Mouse (Mus musculus): ENCODE data around the gene Ephx4. TPM values are rescaled to one million over a fixed set of nuclear protein-coding genes. Genes with fewer than 3 reads are reported as not detected.

Ephx4 gene
- total RNA-seq, 2 experiments from 2014 or later, result 56.5 to 61.7 TPM

GRCm38 (mm10) chr5:107434001-107434400 lies 31.5 kb downstream of the Ephx4 start:
- no peak for DNase-seq

GRCm38 (mm10) chr5:107436185-107436584 lies 33.6 kb downstream of the Ephx4 start:
- no peak for DNase-seq

GRCm38 (mm10) chr5:107436587-107437209 lies 34.2 kb downstream of the Ephx4 start:
- DNase-seq, result no peak

DNA sequence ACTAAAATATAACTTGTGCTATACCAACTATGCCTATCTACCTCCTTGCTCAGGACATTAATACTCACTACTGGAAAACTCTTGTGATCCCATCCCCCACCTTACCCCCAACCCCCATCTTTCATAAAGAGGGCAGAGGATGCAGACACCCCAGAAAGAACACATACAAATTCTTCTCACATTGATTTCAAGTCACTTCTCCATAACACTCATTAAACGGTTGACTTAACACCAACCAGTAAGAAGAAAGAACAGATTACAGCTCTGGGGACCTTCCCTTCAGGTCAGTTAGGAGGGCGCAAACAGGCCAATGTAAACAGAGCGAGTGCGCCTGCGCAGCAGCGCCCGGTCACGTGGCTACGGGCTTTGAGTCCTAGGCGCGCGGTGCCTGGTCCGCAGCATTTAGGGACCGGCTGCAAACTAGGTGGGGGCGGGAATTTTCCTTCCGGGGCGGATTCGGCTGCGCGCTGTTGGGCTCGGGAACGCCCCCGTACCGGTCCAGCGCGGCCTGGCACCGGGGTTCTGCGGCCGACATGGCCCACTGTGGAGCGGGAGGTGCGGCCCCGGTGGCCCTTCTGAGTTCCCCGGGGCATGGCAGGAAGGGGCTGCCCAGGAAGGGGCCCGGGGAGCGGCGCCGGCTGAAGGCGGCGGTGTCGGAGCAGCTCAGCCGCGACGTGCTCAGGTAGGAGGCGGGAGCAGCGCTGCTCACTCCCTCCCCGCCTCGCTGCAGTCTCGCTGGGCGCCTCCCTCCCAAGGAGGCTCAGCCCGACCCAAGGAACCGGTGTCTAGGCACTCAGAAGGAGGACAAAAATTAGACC lies 35.1 kb downstream of the Ephx4 start, which contains the start of gene Btbd8:
Gene Btbd8, plus strand, starts transcription at position 534 of the 818 bp plus-strand sequence.
- DNase-seq, result peak; percentile 89 to 91

- no peak for DNase-seq
Observed at GRCm38 (mm10) chr5:107438353-107438752, 35.8 kb downstream of the Ephx4 start.

- DNase-seq, result no peak
Observed at GRCm38 (mm10) chr5:107441881-107442280, 39.3 kb downstream of the Ephx4 start.

DNA sequence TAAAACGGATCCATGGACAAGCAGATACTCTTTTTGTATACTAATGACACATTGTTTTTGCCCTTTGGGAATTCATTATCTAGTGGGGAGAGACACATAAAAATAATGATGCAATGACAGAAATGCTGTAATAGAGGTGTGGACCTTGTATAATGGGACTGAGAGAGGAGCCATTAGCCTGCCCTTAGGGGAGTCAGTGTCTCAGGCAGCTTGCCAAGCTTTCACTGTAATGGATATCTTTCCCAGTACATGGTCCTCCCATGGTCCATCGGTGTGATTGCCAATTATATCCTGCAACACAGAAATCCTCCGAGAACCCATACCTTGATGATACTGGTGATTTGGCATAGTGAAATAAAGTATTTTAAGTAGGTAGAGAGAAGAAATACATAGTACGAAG lies 41.7 kb downstream of the Ephx4 start:
- DNase-seq, result no peak

- DNase-seq, result no peak
Observed at GRCm38 (mm10) chr5:107447977-107448376, 45.4 kb downstream of the Ephx4 start.

- DNase-seq, result no peak
Observed at GRCm38 (mm10) chr5:107448784-107449183, 46.2 kb downstream of the Ephx4 start.

DNA sequence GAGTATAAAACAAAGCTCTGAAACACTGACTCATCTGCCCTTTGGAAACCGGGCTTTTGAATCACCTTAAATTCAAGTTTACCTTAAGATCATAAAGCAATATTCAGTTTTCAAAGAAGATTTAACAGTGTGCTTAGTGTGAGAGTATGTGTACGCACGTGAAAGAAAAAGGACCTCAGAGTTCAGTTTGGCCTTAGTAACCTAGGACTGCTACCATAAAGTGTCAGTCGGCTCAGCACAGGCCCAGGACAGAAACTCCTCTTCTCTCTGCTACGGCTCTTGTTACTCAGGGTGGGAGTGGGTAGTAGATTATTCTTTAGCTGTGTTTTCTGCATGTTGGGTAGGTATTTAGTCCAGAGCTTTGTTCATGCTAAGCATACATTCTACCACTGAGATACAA lies 47.1 kb downstream of the Ephx4 start:
- DNase-seq, result no peak

GRCm38 (mm10) chr5:107450299-107450698 lies 47.8 kb downstream of the Ephx4 start:
- no peak for DNase-seq

- no peak for DNase-seq
Observed at GRCm38 (mm10) chr5:107462147-107463076, 59.9 kb downstream of the Ephx4 start.

DNA sequence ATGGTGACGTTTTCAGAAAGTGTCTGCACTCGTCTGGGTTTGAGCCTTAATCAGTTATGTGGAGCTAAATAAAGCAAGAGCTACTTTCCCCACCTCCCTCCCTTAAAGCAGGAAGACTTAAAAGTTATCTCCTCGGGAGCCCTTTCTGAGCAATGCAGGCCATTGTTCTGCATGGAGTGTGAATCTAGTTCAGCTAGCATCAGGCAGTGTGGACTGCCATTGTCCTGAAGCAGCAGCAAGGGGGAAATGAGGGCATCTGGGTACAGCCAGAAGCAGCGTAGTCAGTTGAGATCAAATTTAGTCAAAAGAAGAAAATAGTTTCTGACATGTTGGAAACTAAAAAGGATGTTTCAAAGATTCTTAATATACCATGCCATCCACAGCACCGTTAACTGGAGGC lies 64.0 kb downstream of the Ephx4 start:
- DNase-seq, result no peak

- no peak for DNase-seq
Observed at GRCm38 (mm10) chr5:107467098-107467497, 64.6 kb downstream of the Ephx4 start.

DNA sequence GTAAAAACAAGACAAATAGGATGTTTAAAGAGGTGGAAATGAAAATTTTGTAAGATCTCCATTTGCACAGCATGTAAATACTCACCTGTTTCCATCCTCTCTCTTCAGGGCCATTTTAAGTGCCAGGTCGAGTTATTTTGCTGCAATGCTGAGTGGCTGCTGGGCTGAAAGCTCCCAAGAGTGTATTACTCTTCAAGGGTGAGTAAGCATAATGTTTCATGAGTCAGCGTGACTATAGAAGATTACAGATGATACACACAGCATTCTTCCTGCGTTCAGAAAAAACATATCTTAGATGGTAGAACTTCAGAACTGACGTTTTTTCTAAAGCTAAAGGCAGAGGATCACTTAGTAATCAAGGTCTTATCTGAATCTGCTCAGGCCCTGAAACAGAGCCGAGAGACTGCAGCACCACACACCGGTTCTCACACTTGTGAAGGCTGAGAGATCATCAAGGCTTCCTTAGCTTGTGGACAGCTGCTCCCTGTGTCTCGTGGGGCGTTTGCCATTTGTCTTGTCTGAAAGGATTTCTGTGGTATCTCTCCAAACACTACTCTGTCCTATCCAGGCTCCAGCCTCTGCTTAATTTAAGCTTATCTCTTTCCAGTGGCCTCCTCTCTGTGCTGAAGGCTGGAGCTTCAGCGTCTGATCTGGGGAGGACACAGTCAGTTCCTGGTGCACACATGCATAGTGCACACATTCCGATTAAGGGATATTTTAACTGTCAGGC lies 68.2 kb downstream of the Ephx4 start:
- no peak for DNase-seq

Other genes starting within 250 kb of the Ephx4 start
- gene Tgfbr3, start 113.1 kb upstream of the Ephx4 start, total RNA-seq (2021), result 10 to 100 TPM; 16.7 to 21.4 TPM
- 10 to 100 TPM; 17.6 to 18.5 TPM for gene Brdt, start 71.6 kb upstream of the Ephx4 start, total RNA-seq (2021)
- gene Lpcat2b, start 28.8 kb downstream of the Ephx4 start, total RNA-seq (2021), result under 1 TPM; 0.25 to 0.30 TPM
- gene Btbd8, start 35.3 kb downstream of the Ephx4 start, total RNA-seq (2021), result 100 to 1,000 TPM; 106 to 112 TPM
- gene Gm42669, start 104.9 kb downstream of the Ephx4 start, total RNA-seq (2021), result 1 to 10 TPM in 1 of 2 experiments, under 1 TPM in 1; 0.15 to 1.0 TPM
- under 1 TPM; 0.65 to 0.71 TPM for gene 1700028K03Rik, start 132.0 kb downstream of the Ephx4 start, total RNA-seq (2021)
- 10 to 100 TPM; 21.5 to 22.0 TPM for gene Rpap2, start 194.6 kb downstream of the Ephx4 start, total RNA-seq (2021)
- gene Glmn, start 195.2 kb downstream of the Ephx4 start, total RNA-seq (2021), result 10 to 100 TPM; 18.2 to 18.4 TPM